Mouse (Mus musculus): ENCODE data around the gene Rabep2. TPM values are rescaled to one million over a fixed set of nuclear protein-coding genes. Genes with fewer than 3 reads are reported as not detected.
A peak's percentile ranks its signal among the peaks of the same experiment; 100 is the strongest.

The Rabep2 gene
- total RNA-seq, 2 experiments from 2014 or later: 14.0 to 14.9 TPM

DNA sequence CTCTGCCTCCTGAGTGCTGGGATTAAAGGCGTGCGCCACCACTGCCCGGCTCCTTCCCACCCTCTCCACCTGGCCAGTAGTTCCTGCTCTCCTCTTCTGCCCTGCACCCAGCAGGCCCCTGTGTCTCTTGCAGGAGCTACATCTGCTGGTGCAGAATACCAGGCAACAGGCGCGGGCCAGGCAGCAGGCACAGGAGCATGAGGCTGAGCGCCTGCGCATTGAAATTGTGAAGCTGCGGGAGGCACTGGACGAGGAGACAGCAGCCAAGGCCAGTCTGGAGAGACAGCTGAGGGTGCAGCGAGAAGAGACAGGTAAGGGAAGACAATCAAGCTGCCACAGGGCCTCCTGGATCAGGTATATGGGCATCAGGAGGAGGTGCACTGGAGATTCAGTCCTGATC, 15.4 kb downstream of the Rabep2 start:
- intact Hi-C loops (cut with DNase I): no loop called here
- no peak for TF ChIP-seq CTCF (IDR thresholded peaks at IDR 0.05)
- Histone ChIP-seq H3K4me3 (no peak overlapping the region), H3K27ac (peak overlapping the region; percentile 65; the same call in 1 of the 2 replicates)
- peak; percentile 64 for DNase-seq

DNA sequence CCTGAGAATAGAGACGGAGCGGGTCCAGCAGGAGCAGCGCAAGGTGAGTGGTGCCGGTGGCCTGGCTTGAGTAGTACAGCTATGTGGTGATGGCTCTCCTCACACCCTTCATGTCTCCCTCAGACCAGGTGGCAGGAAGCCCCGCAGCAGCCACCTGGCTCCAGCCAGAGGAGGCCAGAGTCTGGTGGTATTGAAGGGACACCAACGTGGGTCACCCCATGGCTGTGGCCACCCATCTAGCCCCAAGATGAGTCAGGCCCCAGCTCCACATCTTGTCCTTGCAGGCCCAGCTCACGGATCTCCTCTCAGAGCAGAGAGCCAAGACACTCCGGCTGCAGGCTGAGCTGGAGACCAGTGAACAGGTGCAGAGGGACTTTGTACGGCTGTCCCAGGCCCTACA, 16.0 kb downstream of the Rabep2 start:
- TF ChIP-seq CTCF (IDR thresholded peaks at IDR 0.05): no peak
- H3K4me3 ChIP-seq: no peak overlapping the region
- intact Hi-C loops (cut with DNase I): no loop called here
- peak overlapping the region; percentile 65 for H3K27ac ChIP-seq
- peak; percentile 81 for DNase-seq

DNA sequence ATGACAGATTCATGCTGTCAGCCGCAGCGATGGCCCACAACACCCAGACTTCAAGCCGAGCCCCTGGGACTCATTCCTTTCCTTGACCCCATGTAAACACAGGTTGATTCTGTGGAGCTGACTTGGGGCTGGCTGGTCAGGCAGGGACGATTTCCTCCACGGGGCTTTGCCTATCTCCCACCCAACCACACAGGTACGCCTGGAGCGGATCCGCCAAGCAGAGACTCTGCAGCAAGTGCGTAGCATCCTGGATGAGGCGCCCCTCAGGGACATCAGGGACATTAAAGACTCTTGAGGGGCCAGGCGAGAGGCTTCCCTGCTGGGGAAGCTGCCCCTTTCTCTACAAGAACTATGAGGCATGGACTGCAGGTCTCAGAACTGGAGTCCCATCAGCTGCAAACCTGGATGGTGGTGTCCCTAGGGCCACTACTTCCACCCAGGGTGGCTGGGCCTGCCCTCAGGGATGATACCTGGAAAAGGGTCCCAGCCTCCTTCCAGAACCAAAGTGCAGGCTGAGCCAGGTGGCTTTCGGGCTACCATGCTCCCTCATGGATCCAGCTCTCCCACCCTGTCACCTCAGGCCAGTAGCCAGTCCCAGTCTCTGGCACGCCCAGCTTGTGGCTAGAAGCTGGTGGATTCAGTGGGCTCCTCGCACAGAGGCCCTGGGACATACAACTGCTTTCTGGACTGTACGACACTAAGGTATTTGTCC, 16.7 kb downstream of the Rabep2 start:
- DNase-seq: peak; percentile 64
- intact Hi-C loops (cut with DNase I): no loop called here

GRCm38 (mm10) chr7:126446217-126446616, 17.7 kb downstream of the Rabep2 start:
- Histone ChIP-seq H3K4me3 (no peak overlapping the region), H3K27ac (peak overlapping the region; percentile 65)
- peak; percentile 58 for DNase-seq
- intact Hi-C loops (cut with DNase I): no loop called here
- no peak for TF ChIP-seq CTCF (IDR thresholded peaks at IDR 0.05)

More for the DNA sequence above, 16.7 kb downstream of the Rabep2 start:
- TF ChIP-seq CTCF (IDR thresholded peaks at IDR 0.05): no peak
- Histone ChIP-seq H3K27ac (peak overlapping the region; percentile 65), H3K4me3 (no peak overlapping the region)

DNA sequence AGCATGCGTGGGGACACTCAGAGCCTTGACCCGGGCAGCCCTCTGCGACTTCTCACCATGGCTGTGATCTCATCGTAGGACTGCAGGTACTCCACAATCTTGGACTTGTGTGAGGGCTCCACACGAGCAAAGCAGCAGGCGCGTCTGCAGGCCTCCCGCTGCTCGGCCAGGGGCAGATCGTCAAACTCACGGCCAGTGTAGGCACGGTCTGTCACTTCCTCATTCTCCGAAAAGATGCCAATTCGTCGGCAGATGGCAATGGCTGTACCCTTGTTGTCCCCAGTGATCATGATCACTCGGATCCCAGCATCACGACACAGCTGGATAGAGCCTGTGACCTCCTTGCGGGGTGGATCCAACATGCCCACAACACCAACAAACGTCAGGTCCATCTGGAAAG, 19.9 kb downstream of the Rabep2 start:
- intact Hi-C loops (cut with DNase I): no loop called here
- DNase-seq: peak; percentile 37
- Histone ChIP-seq H3K27ac (peak overlapping the region; percentile 65), H3K4me3 (no peak overlapping the region; the same call in 1 of the 2 replicates)
- no peak for TF ChIP-seq CTCF (IDR thresholded peaks at IDR 0.05)

- intact Hi-C loops (cut with DNase I): no loop called here
- Histone ChIP-seq H3K27ac (peak overlapping the region; percentile 67), H3K4me3 (peak overlapping the region; percentile 86)
- DNase-seq: peak; percentile 49
- TF ChIP-seq CTCF (IDR thresholded peaks at IDR 0.05): no peak
Measured at GRCm38 (mm10) chr7:126449991-126450390, 21.4 kb downstream of the Rabep2 start.

GRCm38 (mm10) chr7:126450641-126451040, 22.1 kb downstream of the Rabep2 start:
- DNase-seq: no peak
- intact Hi-C loops (cut with DNase I): no loop called here
- peak overlapping the region; percentile 86 for H3K4me3 ChIP-seq
- no peak for TF ChIP-seq CTCF (IDR thresholded peaks at IDR 0.05)
- peak overlapping the region; percentile 67 for H3K27ac ChIP-seq

DNA sequence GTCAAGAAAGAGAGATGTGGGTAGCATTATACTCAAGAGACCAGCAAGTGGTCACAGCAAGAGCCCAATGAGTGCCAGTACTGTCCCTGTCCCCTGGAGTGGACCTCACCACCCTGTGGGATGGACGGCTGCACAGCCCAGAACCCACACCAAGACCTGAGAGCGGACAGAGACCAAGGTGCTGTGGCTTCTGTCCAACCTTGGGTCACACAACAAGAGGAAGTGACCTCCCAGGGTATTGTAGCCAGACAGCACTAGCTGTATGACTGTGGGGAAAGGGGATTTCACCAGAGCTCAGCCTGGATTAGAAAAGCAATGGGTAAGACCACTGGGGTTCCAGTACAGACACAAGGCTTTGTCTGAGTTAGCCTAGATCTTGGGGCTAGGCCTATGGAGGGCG, 23.7 kb downstream of the Rabep2 start:
- DNase-seq: peak; percentile 62
- intact Hi-C loops (cut with DNase I): no loop called here
- H3K27ac ChIP-seq: peak overlapping the region; percentile 99
- no peak for TF ChIP-seq CTCF (IDR thresholded peaks at IDR 0.05)
- peak overlapping the region; percentile 86 for H3K4me3 ChIP-seq

- intact Hi-C loops (cut with DNase I): no loop called here
- Histone ChIP-seq H3K27ac (peak overlapping the region; percentile 99), H3K4me3 (peak overlapping the region; percentile 86)
- TF ChIP-seq CTCF (IDR thresholded peaks at IDR 0.05): no peak
- DNase-seq: peak; percentile 66
Measured at GRCm38 (mm10) chr7:126453861-126454260, 25.3 kb downstream of the Rabep2 start.

- intact Hi-C loops (cut with DNase I): no loop called here
- peak; percentile 54 for DNase-seq
- peak overlapping the region; percentile 99 for H3K27ac ChIP-seq
- H3K4me3 ChIP-seq: peak overlapping the region; percentile 86
- TF ChIP-seq CTCF (IDR thresholded peaks at IDR 0.05): no peak
Measured at GRCm38 (mm10) chr7:126455242-126455641, 26.7 kb downstream of the Rabep2 start.

DNA sequence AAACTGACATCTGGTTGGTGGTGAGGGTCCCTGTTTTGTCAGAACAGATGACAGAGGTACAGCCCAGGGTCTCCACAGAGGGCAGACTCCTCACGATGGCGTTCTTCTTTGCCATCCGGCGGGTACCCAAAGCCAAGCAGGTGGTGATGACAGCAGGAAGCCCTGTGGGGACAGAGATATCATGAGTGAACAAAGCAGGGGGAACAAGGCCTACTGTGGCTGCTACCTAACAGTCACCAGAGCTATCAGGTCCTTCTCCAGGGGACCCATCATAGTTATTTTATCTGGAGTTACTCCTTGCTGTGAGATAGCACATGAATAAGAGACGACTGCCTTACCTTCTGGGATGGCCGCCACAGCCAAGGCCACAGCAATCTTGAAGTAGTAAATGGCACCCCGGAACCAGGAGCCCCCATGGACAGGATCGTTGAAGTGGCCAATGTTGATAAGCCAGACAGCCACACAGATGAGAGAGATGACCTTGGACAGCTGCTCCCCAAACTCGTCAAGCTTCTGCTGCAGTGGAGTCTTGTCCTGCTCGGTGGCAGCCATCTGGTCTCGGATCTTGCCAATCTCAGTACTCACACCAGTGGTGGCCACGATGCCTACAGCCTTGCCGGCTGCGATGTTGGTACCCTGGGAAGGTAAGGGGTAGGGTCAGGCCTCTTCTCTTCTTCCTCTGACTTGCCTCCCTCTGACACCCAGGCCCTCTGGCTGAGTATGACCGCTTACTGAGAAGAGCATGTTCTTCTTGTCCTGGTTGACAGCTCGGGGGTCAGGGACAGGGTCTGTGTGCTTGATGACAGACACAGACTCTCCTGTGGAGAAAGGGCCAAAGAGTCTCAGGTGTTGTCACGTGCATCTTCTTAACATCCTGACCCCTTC, 28.1 kb downstream of the Rabep2 start:
- intact Hi-C loops (cut with DNase I): no loop called here
- peak; percentile 40 for DNase-seq
- Histone ChIP-seq H3K4me3 (peak overlapping the region; percentile 86), H3K27ac (peak overlapping the region; percentile 99)
- TF ChIP-seq CTCF (IDR thresholded peaks at IDR 0.05): no peak

DNA sequence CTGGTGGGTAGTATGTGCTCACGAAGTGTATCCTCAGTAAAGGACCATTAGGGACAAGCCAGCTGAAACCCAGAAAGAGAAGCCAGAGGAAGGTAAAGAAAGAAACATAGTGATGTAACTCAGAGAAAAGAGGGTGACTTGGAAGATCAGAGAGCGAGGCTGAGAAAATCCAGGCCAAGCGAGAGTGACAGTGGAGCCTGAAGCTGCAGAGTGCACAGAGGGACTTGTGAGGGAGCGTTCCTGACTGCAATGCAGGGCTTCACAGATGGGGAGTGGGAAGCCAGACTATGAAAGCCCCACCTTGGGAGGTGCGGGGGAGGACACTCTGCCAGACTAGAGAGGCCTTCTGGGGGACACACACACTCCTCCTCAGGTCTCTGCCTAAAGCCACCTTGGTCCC, 29.7 kb downstream of the Rabep2 start:
- peak overlapping the region; percentile 86 for H3K4me3 ChIP-seq
- H3K27ac ChIP-seq: peak overlapping the region; percentile 99
- TF ChIP-seq CTCF (IDR thresholded peaks at IDR 0.05): no peak
- intact Hi-C loops (cut with DNase I): no loop called here
- DNase-seq: no peak

Data from gastrocnemius, adult 2 months (tissue).